Mouse (Mus musculus) megakaryocyte, embryonic 14.5 days (primary cell): ENCODE results near the gene Rcn1. TPM values are rescaled to one million over a fixed set of nuclear protein-coding genes. Genes with fewer than 3 reads are reported as not detected.

ENCODE experiments used
- H3K27me3 ChIP-seq: replicated peaks from 2 replicates; pipeline ENCODE3; 2012; ENCODE audit warnings: inconsistent platforms
- H3K36me3 ChIP-seq: replicated peaks from 2 replicates; pipeline ENCODE3; 2012; ENCODE audit warnings: low read length, inconsistent platforms, mixed read lengths
- H3K4me1 ChIP-seq: 2 replicates; pipeline ENCODE4 v1.6.1; 2012; ENCODE audit warnings: inconsistent platforms
- H3K4me3 ChIP-seq: replicated peaks from 2 replicates; pipeline ENCODE3; 2012; ENCODE audit warnings: moderate library complexity, mild to moderate bottlenecking, inconsistent platforms
- H3K9me3 ChIP-seq: 2 replicates; pipeline ENCODE4 v1.6.1; 2012; ENCODE audit warnings: inconsistent platforms
- FLI1 ChIP-seq: IDR thresholded peaks from 2 replicates; pipeline ENCODE4 v1.6.1; 2012; ENCODE audit warnings: low read length, inconsistent platforms, mixed read lengths
- GATA1 ChIP-seq: IDR thresholded peaks from 3 replicates; pipeline ENCODE4 v1.6.1; 2012; ENCODE audit warnings: mixed read lengths, low read length, inconsistent platforms, borderline replicate concordance
- polyA plus RNA-seq: library from polyadenylated mRNA; stranded (reverse); fragments of >175 nt; gene quantifications from 2 replicates; pipeline ENCODE4 v1.2.3, GENCODE M21; 2012; ENCODE audit warnings: low replicate concordance; ENCODE audit not compliant: insufficient read depth

Gene Rcn1
- polyA plus RNA-seq, 1 experiment, result 2.7 TPM

- Histone ChIP-seq H3K4me3 (no peak overlapping the region), H3K27me3 (peaks cover 21% of the 10 kb centered on the region), H3K9me3 (peaks cover 2% of the 10 kb centered on the region; the same call in 1 of the 2 replicates), H3K4me1 (peaks cover 7% of the 10 kb centered on the region; the same call in 1 of the 2 replicates), H3K36me3 (no peaks in the 10 kb centered on the region)
- TF ChIP-seq GATA1 (no peak), FLI1 (no peak)
These were observed 31.5 kb downstream of the Rcn1 start for GRCm38 (mm10) chr2:105367623-105368022.

- TF ChIP-seq FLI1, result no peak
- TF ChIP-seq GATA1, result no peak
- no peaks in the 10 kb centered on the region for H3K36me3 ChIP-seq
These were observed 41.1 kb downstream of the Rcn1 start for GRCm38 (mm10) chr2:105358040-105358439.

GRCm38 (mm10) chr2:105356791-105357190 lies 42.3 kb downstream of the Rcn1 start:
- Histone ChIP-seq H3K27me3 (no peaks in the 10 kb centered on the region), H3K36me3 (no peaks in the 10 kb centered on the region), H3K4me3 (no peak overlapping the region), H3K4me1 (no peaks in the 10 kb centered on the region), H3K9me3 (no peaks in the 10 kb centered on the region)
- TF ChIP-seq GATA1 (no peak), FLI1 (no peak)

More at GRCm38 (mm10) chr2:105358040-105358439, 41.1 kb downstream of the Rcn1 start:
- no peaks in the 10 kb centered on the region for H3K9me3 ChIP-seq
- no peaks in the 10 kb centered on the region for H3K27me3 ChIP-seq
- H3K4me3 ChIP-seq, result no peak overlapping the region
- H3K4me1 ChIP-seq, result no peaks in the 10 kb centered on the region

DNA sequence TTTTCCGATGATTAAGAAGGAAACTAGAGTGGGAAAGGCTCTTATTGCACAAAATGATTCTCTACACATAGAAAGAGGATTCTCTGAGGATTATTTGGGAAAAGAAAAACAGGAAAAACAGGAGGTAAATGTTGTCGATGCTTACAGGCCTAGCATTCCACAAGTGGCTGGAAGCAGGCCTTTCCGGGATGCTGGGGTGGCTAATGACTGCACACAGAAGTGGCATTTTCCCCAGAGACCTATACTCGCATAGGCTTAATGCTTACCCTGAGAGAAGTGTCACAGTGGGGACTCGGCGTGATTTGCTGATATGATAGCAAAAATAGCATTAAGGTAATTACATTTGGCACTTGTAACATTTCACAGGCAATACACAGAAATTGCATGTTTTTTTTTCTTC lies 50.2 kb downstream of the Rcn1 start:
- no peaks in the 10 kb centered on the region for H3K36me3 ChIP-seq
- TF ChIP-seq FLI1 (no peak), GATA1 (no peak)
- H3K4me1 ChIP-seq, result no peaks in the 10 kb centered on the region
- H3K27me3 ChIP-seq, result no peaks in the 10 kb centered on the region
- peaks cover 6% of the 10 kb centered on the region for H3K9me3 ChIP-seq
- no peak overlapping the region for H3K4me3 ChIP-seq

DNA sequence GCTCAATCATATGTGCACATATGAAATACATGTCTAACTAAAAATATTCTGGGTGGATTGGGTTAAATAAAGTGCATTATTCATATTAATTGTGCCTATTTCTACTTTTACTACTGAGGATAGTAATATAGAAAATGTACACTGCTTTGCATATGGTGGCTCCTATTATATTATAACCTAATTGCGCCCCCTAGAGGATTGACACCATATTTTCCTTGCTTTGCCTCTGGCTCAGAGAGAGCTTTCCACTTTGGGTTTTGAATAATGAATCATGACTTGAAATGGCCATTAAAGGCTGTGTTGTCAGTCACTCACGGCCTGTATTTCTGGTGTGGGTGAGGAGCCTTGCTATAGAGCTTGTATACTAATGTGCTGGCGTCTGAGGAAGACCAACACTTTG lies 59.1 kb downstream of the Rcn1 start:
- no peak for TF ChIP-seq GATA1
- TF ChIP-seq FLI1, result no peak
- Histone ChIP-seq H3K36me3 (no peaks in the 10 kb centered on the region), H3K9me3 (no peaks in the 10 kb centered on the region), H3K27me3 (peaks cover 9% of the 10 kb centered on the region), H3K4me3 (no peak overlapping the region), H3K4me1 (no peaks in the 10 kb centered on the region)

DNA sequence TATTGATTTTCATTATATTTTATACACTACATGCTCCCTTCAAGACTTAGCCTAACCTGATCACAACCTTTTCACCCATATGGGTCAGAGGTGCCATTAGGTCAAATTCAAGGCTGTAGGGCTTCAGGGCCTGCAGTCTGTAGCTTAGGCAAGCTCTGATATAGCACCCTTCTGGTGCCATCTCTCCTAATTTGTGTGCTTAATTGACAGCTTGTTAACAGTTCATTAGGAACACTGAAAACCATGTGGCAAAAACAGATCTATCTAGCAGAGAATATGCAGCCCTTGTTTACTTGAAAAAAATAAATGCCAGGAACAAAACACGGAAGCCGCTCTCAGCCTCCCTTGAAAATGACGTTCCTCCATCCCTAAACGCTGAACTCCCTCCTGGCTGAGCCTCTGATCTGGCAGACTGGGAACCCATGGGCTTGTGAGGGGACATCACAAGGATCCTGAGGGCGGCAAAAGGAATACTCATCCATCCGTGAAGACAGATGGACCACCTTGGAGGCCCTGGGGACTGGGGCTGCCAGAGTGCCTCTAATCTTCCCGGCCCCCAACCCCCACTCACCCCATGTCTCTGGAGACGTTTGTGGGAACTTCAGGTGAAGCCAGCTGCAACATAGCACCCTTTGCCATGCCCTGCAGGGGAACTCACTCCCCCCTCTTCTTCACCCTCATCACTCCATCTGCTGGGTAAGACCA lies 61.8 kb downstream of the Rcn1 start:
- H3K9me3 ChIP-seq, result no peaks in the 10 kb centered on the region
- TF ChIP-seq GATA1 (no peak), FLI1 (no peak)
- no peak overlapping the region for H3K4me3 ChIP-seq
- H3K36me3 ChIP-seq, result no peaks in the 10 kb centered on the region
- peaks cover 4% of the 10 kb centered on the region; the same call in 1 of the 2 replicates for H3K4me1 ChIP-seq
- peaks cover 11% of the 10 kb centered on the region for H3K27me3 ChIP-seq

- TF ChIP-seq GATA1 (no peak), FLI1 (no peak)
- Histone ChIP-seq H3K4me3 (no peak overlapping the region), H3K27me3 (peaks cover 13% of the 10 kb centered on the region), H3K4me1 (peaks cover 4% of the 10 kb centered on the region; the same call in 1 of the 2 replicates), H3K9me3 (no peaks in the 10 kb centered on the region), H3K36me3 (no peaks in the 10 kb centered on the region)
These were observed 62.6 kb downstream of the Rcn1 start for GRCm38 (mm10) chr2:105336314-105337027.

Other genes starting within 250 kb of the Rcn1 start
- not detected in 2 replicates for gene Them7, start 175.0 kb downstream of the Rcn1 start, polyA plus RNA-seq